Comparison of ENCODE assay signal across 22 mouse cellular contexts in genomic region chr10:127546505-127546904, GRCm38 (mm10). TPM values are rescaled to one million over a fixed set of nuclear protein-coding genes. Genes with fewer than 3 reads are reported as not detected.
A peak's percentile ranks its signal among the peaks of the same experiment; 100 is the strongest.
DNase-seq lines count a peak whose midpoint lies in the region; TF ChIP-seq lines count a peak whose summit lies in the region.
"Had no signal": no experiment of that assay in that cellular context is flagged by ENCODE, and none has a peak within 500 bp of the region (broad histone marks: within the 10 kb centered on the region; RNA-seq: fewer than 3 reads in every experiment).

No protein-coding gene starts in this region.

- TF ChIP-seq EP300 in MEL (IDR thresholded peaks at IDR 0.05; ENCODE audit: low read depth in 1 of 2, low read length in 2 of 2) = no peak

- H3K79me2 ChIP-seq in MEL (ENCODE audit: control insufficient read depth, insufficient read depth, low read length, poor library complexity) = no peaks in the 10 kb centered on the region

- TF ChIP-seq POLR2A in MEL (IDR thresholded peaks at IDR 0.05; ENCODE audit: control insufficient read depth in 1 of 2, insufficient read depth in 1 of 2, low read depth in 1 of 2, low read length in 2 of 2, poor library complexity in 1 of 2) = no peak

- H3K27me3 ChIP-seq in MEL (ENCODE audit: control insufficient read depth in 1 of 2, insufficient read depth in 2 of 2, low read length in 2 of 2) = no peaks in the 10 kb centered on the region
- H3K27me3 ChIP-seq: embryonic facial prominence, embryonic 15.5 days; heart, embryonic 12.5 days; limb, embryonic 15.5 days; lung, embryonic 15.5 days; stomach, embryonic 15.5 days had no signal

- H3K9me3 ChIP-seq in MEL (replicated peaks; ENCODE audit: insufficient read depth, low read length) = no peaks in the 10 kb centered on the region
- H3K9me3 ChIP-seq: embryonic facial prominence, embryonic 15.5 days; heart, embryonic 12.5 days; limb, embryonic 15.5 days; lung, embryonic 15.5 days; megakaryocyte, embryonic 14.5 days; stomach, embryonic 15.5 days had no signal

- DNase-seq in gastrocnemius, adult 2 months = no peak
- no peak for DNase-seq in gastrocnemius, postnatal 10 days
- no peak for DNase-seq in layer of hippocampus, adult 2 months (ENCODE audit: low spot score in 2 of 2)
- no peak for DNase-seq in layer of hippocampus, postnatal 14 days (ENCODE audit: low spot score in 2 of 2)
- peak; percentile 52 for DNase-seq in 3T3-L1 (ENCODE audit: low read depth, low spot score)
- DNase-seq in MEL (ENCODE audit: low read depth, low spot score) = peak; percentile 27
- no peak for DNase-seq in natural killer cell, adult 2 months (ENCODE audit: low spot score in 2 of 2)
- no peak for DNase-seq in embryo, embryonic 10.5 days (ENCODE audit: low spot score)
- DNase-seq: adrenal gland, postnatal 25 days; cerebellum, adult 9-11 months; embryo, embryonic 11 days; heart, postnatal 4 days; kidney, adult 2 months; right cerebral cortex, postnatal 14 days had no signal

- H3K27ac ChIP-seq in gastrocnemius, adult 2 months = no peak overlapping the region
- H3K27ac ChIP-seq in layer of hippocampus, adult 2 months = no peak overlapping the region
- no peak overlapping the region for H3K27ac ChIP-seq in MEL (ENCODE audit: control insufficient read depth, low read depth, low read length)
- H3K27ac ChIP-seq: embryonic facial prominence, embryonic 15.5 days; limb, embryonic 15.5 days; lung, embryonic 15.5 days; stomach, embryonic 15.5 days had no signal

- no peak overlapping the region for H3K9ac ChIP-seq in MEL (ENCODE audit: control insufficient read depth, low read depth, low read length, poor library complexity, severe bottlenecking)
- H3K9ac ChIP-seq: embryonic facial prominence, embryonic 15.5 days; heart, embryonic 12.5 days; limb, embryonic 15.5 days; lung, embryonic 15.5 days; stomach, embryonic 15.5 days had no signal

- H3K4me3 ChIP-seq in gastrocnemius, adult 2 months = no peak overlapping the region
- H3K4me3 ChIP-seq in layer of hippocampus, adult 2 months = no peak overlapping the region
- no peak overlapping the region for H3K4me3 ChIP-seq in MEL (ENCODE audit: control insufficient read depth in 1 of 2, insufficient read depth in 1 of 2, low read depth in 2 of 2, low read length in 2 of 2)
- H3K4me3 ChIP-seq: embryonic facial prominence, embryonic 15.5 days; heart, embryonic 12.5 days; limb, embryonic 15.5 days; lung, embryonic 15.5 days; megakaryocyte, embryonic 14.5 days; stomach, embryonic 15.5 days had no signal

- TF ChIP-seq CTCF in gastrocnemius, adult 2 months (IDR thresholded peaks at IDR 0.05) = peak; percentile 45; the same call in 1 of the 2 replicates
- peak; percentile 70 for TF ChIP-seq CTCF in layer of hippocampus, adult 2 months (conservative IDR thresholded peaks at IDR 0.05)
- TF ChIP-seq CTCF in MEL (IDR thresholded peaks at IDR 0.05 in 2 of 3, conservative IDR thresholded peaks at IDR 0.05 in 1 of 3; ENCODE audit: control insufficient read depth in 1 of 3, insufficient read depth in 1 of 3, low read depth in 2 of 3, low read length in 3 of 3, poor library complexity in 1 of 3, severe bottlenecking in 1 of 3) = peak; percentile 7 to 40 (median 28); a peak in 5 of 6 replicates

- intact Hi-C loops in gastrocnemius, adult 2 months (cut with DNase I) = no loop called here

- no peak for TF ChIP-seq RAD21 in MEL (IDR thresholded peaks at IDR 0.05; ENCODE audit: low read depth, low read length)

- no peaks in the 10 kb centered on the region for H3K36me3 ChIP-seq in MEL (ENCODE audit: control insufficient read depth in 1 of 2, insufficient read depth in 2 of 2, low read length in 2 of 2)

- H3K4me1 ChIP-seq in MEL (ENCODE audit: control insufficient read depth in 1 of 2, insufficient read depth in 2 of 2, low read length in 2 of 2) = no peaks in the 10 kb centered on the region
- H3K4me1 ChIP-seq: embryonic facial prominence, embryonic 15.5 days; heart, embryonic 12.5 days; limb, embryonic 15.5 days; lung, embryonic 15.5 days; megakaryocyte, embryonic 14.5 days; stomach, embryonic 15.5 days had no signal

TF ChIP-seq in MEL, 35 proteins besides CTCF, POLR2A, EP300 and RAD21:
- TF ChIP-seq USF1 (IDR thresholded peaks at IDR 0.05; ENCODE audit: low read depth, low read length) (no peak), TCF12 (IDR thresholded peaks at IDR 0.05; ENCODE audit: low read depth, low read length) (no peak), GATA1 (IDR thresholded peaks at IDR 0.05; ENCODE audit: low read depth, low read length) (no peak), GABPA (IDR thresholded peaks at IDR 0.05; ENCODE audit: low read depth, low read length) (no peak), USF2 (IDR thresholded peaks at IDR 0.05; ENCODE audit: borderline replicate concordance in 1 of 2, insufficient read depth in 1 of 2, low read depth in 1 of 2, low read length in 2 of 2) (no peak), NELFE (IDR thresholded peaks at IDR 0.05; ENCODE audit: low read depth, low read length) (no peak), ETS1 (IDR thresholded peaks at IDR 0.05; ENCODE audit: low read depth, low read length) (no peak), E2F4 (IDR thresholded peaks at IDR 0.05; ENCODE audit: borderline replicate concordance, low read depth, low read length) (no peak), ZMIZ1 (IDR thresholded peaks at IDR 0.05; ENCODE audit: low read depth, low read length) (no peak), SIN3A (IDR thresholded peaks at IDR 0.05; ENCODE audit: low read length) (no peak), ELF1 (IDR thresholded peaks at IDR 0.05; ENCODE audit: low read depth, low read length) (no peak)

RNA-seq across cellular contexts. Expression of gene Nxph4, which starts 12.1 kb away (rescaled TPM):
- total RNA-seq in gastrocnemius, adult 2 months (2021) = under 1 TPM; 0.17 to 0.23 TPM
- 1 to 10 TPM; 1.6 to 1.9 TPM for total RNA-seq in gastrocnemius, postnatal 10 days (2021)
- 1 to 10 TPM; 1.2 to 1.6 TPM for total RNA-seq in layer of hippocampus, adult 2 months (2021)
- 1 to 10 TPM; 2.7 TPM for total RNA-seq in layer of hippocampus, postnatal 14 days (2021)
- total RNA-seq in MEL (2012; rRNA removed) = not detected in 2 replicates
- under 1 TPM in 1 of 2 experiments, not detected in 1; 0.24 TPM for polyA plus RNA-seq in MEL (2012; ENCODE audit: insufficient read depth in 1 of 2, insufficient read length in 2 of 2, low read depth in 1 of 2, low replicate concordance in 2 of 2, missing spikeins in 1 of 2)
- polyA plus RNA-seq: spleen, adult 2 months had no signal

RNA-seq across cellular contexts. Expression of gene Shmt2, which starts 24.3 kb away (rescaled TPM):
- total RNA-seq in gastrocnemius, adult 2 months (2021) = 10 to 100 TPM; 22.7 to 28.9 TPM
- 10 to 100 TPM; 30.5 to 33.4 TPM for total RNA-seq in gastrocnemius, postnatal 10 days (2021)
- total RNA-seq in layer of hippocampus, adult 2 months (2021) = 10 to 100 TPM; 25.4 to 27.6 TPM
- 10 to 100 TPM; 33.0 to 35.5 TPM for total RNA-seq in layer of hippocampus, postnatal 14 days (2021)
- 242 and 383 TPM in 2 replicates for total RNA-seq in MEL (2012; rRNA removed)
- polyA plus RNA-seq in MEL (2012; ENCODE audit: insufficient read depth in 1 of 2, insufficient read length in 2 of 2, low read depth in 1 of 2, low replicate concordance in 2 of 2, missing spikeins in 1 of 2) = 100 to 1,000 TPM; 263 to 582 TPM

RNA-seq across cellular contexts. Expression of gene Ndufa4l2, which starts 31.7 kb away (rescaled TPM):
- 10 to 100 TPM in 1 of 2 experiments, 1 to 10 TPM in 1; 8.1 to 16.5 TPM for total RNA-seq in gastrocnemius, adult 2 months (2021)
- total RNA-seq in gastrocnemius, postnatal 10 days (2021) = 10 to 100 TPM; 20.5 to 24.2 TPM
- 1 to 10 TPM; 3.5 to 3.7 TPM for total RNA-seq in layer of hippocampus, adult 2 months (2021)
- 1 to 10 TPM; 4.8 to 6.9 TPM for total RNA-seq in layer of hippocampus, postnatal 14 days (2021)
- total RNA-seq in MEL (2012; rRNA removed) = 21.8 and 28.6 TPM in 2 replicates
- polyA plus RNA-seq in MEL (2012; ENCODE audit: insufficient read depth in 1 of 2, insufficient read length in 2 of 2, low read depth in 1 of 2, low replicate concordance in 2 of 2, missing spikeins in 1 of 2) = 10 to 100 TPM in 1 of 2 experiments, not detected in 1; 26.6 TPM

RNA-seq across cellular contexts. Expression of gene Stac3, which starts 45.0 kb away (rescaled TPM):
- total RNA-seq in gastrocnemius, adult 2 months (2021) = 100 to 1,000 TPM; 393 to 462 TPM
- total RNA-seq in gastrocnemius, postnatal 10 days (2021) = 100 to 1,000 TPM; 272 to 307 TPM
- 1 to 10 TPM; 2.4 to 8.1 TPM for total RNA-seq in layer of hippocampus, adult 2 months (2021)
- total RNA-seq in layer of hippocampus, postnatal 14 days (2021) = 1 to 10 TPM; 5.0 to 6.4 TPM
- total RNA-seq in MEL (2012; rRNA removed) = not detected in 2 replicates
- under 1 TPM in 1 of 2 experiments, not detected in 1; 0.25 TPM for polyA plus RNA-seq in MEL (2012; ENCODE audit: insufficient read depth in 1 of 2, insufficient read length in 2 of 2, low read depth in 1 of 2, low replicate concordance in 2 of 2, missing spikeins in 1 of 2)
- polyA plus RNA-seq: forebrain, embryonic 11.5 days had no signal

Comparison
In these comparisons a context has a peak if more than half of its experiments do, and no peak if none do; other contexts are left out.
1. DNase-seq: peak in 3T3-L1 (single experiment) and MEL (single experiment); none in gastrocnemius, adult 2 months (single experiment), gastrocnemius, postnatal 10 days (single experiment), layer of hippocampus, adult 2 months (0 of 2), layer of hippocampus, postnatal 14 days (0 of 2), natural killer cell, adult 2 months (0 of 2) and embryo, embryonic 10.5 days (single experiment).
2. Peak in every context shown above with its lines, with median percentiles within 50 percentile points of each other: CTCF ChIP-seq.